Mouse (Mus musculus) telencephalon, adult 2 months (tissue): ENCODE results near the gene Hcrt.
"Not testable (repeated sequence)": the region's sequence is repeated elsewhere in the genome, so short reads cannot be mapped to it uniquely, and the experiment has no call there.

ENCODE experiments used
- DNase-seq: peaks from one replicate; pipeline ENCODE4 v3.0.0-alpha.2; 2011; ENCODE audit warnings: low read depth, low spot score

The Hcrt gene

DNA sequence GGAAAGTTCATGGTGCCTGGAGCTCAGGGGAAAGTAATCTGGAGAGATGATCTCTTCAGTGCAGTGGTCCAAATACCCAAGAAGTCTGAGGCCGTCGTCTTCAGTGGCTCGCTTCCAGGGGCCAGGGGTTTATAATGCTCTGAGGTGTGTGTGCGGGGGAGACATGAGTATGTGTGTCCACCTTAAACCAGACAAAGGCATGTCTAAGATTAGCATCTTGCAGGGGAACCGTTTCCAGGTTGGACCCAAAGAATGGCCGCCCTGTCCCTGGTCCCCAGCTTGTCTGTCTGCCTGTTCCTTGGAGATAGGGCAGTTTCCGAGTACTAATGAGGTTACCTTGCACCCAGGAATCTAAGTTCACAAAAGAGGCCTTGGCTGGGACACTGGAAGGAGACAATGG is at the start of gene Hcrt:
Gene Hcrt, minus strand, starts transcription at position 101 of the 400 bp plus-strand sequence.
- no peak for DNase-seq

DNA sequence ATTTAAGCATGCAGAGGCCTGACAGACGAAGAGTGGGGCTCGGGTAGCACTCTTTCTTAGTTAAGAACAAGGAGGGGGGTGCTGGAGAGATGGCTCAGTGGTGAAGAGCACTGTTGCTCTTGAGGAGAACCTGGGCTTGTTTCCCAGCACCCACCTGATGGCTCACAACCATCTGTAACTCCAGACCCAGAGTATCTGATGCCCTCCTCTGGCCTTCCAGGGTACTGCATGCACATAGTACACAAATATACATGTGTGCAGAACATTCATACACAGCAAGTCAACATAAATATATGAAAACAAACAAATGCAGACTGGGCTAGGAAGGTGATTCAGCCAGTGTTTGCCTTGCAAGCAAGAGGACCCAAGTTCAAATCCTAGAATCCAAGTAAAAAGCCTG is 48.4 kb upstream of the Hcrt start:
- no peak for DNase-seq

DNA sequence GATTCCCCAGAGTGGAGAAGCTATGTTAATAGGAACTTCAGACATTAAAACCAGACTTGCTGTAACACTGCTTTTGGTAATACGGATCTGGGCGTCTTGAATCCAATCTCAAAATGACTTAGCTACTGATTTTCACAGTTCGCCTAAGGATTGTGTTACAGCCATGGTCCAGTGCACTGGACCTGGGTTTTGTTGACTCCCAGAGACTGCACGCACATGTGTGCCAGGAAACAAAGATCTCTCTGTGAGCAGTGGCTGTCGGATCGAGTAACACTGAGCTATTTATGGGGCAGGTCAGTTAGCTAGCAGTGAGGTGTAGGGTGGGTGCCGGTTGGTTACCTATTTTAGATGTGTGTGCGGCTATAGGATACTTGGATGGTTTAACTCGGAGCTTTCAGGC is 47.8 kb upstream of the Hcrt start:
- no peak for DNase-seq

DNA sequence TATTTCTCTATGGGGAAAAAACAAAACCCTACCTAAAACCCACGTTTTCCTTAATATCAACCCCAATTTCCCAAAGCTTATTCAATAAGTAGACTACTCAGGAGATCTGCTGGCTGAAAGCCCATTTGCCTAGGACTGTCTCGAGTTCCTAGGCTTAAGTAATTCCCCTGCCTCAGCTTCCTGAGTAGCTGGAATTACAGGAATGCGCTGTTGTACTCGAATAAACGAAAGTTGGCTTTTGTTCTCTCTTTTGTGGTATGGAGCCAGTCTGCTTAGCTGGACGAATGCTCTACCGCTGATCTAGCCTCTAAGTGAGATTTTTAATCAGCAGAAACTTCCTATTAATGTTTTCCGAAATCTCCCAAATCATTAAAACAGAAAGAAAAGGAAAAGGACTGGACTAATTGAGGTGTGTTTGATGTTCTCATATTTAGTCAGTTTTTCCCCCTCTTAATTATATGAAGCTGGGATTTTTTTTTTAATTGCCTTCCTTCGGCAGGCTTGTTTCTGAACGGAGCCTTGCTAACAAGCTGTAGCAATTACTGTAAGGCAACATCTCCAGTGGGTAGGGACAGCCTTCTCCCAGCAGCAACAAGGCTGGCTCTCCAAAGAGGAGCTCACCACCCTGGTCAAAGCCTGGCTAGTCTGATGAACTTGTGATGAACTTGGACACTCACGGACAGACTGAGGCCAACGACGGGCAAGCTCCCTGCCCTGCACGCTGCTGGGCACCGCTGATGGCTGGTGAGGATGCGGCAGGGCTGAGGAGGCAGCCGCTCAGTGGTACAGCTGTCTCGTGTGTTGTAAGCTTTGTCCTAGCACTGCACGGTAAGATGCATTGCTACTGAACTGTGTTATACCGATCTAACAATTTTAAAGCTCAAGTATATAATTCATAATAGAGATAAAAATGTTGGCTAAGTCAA is 43.9 kb upstream of the Hcrt start:
- no peak for DNase-seq

DNA sequence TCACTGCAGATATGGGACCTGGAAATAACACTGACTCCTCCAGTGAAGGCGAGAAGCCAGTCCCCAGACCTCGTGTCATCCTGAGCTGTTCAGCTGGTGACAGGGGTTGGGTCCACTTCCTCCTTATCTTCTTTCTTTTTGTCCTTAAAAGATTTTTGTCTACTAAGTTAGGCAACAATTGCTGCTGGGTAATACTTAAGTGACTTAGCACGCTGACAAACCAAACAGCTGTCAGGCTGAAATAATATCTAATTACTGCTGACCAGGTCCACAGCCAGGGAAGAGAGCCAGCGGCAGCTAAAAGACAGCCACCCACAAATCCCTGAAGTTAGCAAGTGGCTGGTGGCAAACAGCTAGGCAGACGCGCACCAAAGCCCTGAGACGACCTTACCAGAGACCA is 42.8 kb upstream of the Hcrt start:
- no peak for DNase-seq

DNA sequence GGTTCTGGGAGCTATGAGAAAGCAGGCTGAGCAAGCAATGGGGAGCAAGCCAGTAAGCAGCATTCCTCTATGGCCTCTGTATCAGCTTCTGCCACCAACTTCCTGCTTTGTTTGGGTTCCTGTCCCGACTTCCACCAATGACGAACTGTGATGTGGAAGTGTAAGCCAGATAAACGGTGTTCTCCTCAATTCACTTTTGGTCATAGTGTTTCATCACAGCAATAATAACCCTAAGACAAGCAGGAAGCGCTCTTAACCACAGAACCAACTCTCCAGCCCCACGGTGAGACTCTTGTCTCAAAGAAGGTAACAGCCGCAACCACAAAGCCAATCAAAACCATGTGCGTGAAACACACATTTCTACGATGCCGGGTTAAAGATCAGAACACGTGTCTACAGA is 41.7 kb upstream of the Hcrt start:
- DNase-seq: no peak

DNA sequence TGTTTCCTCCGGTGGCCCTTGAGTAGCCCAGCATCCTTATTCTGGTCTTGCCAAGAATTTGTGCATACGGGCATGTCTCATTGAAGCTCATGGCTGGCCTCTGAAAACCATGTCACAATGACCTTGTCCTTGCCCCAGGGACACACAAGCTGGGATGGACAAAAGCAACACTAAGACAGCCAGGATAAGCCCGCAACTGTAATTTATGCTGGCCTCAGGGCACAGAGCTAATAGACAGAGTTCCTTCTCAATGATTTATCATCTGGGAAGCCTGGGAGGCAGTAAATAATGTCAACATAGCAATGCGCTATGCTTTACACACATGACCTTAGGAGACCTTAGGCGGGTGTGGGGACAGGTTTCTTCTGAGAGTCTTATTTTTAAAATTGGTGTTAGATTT is 36.7 kb upstream of the Hcrt start:
- DNase-seq: no peak

DNA sequence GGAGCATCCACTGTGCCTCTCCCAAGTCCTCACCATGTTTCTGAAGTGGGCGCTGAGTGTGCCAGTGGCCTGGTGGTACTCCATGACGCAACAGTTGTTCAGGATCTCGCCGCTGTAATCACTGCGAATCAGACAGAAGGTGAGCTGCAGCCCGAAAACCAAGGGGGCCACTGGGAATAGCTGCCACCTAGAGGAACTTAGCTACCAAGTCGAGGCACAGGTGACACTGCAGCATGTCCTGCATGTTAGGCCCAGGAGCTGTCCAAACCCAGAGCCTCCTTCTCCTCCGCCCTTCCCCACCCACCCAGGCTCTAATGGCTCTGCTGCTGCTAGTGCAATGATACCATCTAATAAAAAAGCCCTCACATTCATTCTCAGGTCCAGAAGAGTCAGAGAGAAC is 33.9 kb upstream of the Hcrt start:
- DNase-seq: no peak

DNA sequence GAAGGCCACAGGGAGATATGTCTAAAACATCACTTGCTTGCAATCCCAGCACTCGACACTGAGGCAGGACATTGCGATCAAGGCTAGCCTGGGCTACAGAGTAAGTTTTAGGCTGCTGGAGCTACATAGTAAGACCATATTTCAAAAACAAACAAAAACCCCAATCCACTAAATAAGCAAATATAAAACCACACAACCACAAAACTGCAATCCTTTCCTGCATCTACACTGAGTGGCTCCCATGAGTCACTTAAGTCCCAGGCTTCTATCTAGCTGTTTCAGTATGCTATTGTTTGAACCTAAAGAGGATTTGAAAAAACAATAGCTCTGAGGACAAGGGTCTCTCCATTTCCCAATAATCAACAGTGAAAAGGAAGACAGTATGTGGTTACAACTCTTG is 32.7 kb upstream of the Hcrt start:
- DNase-seq: no peak

DNA sequence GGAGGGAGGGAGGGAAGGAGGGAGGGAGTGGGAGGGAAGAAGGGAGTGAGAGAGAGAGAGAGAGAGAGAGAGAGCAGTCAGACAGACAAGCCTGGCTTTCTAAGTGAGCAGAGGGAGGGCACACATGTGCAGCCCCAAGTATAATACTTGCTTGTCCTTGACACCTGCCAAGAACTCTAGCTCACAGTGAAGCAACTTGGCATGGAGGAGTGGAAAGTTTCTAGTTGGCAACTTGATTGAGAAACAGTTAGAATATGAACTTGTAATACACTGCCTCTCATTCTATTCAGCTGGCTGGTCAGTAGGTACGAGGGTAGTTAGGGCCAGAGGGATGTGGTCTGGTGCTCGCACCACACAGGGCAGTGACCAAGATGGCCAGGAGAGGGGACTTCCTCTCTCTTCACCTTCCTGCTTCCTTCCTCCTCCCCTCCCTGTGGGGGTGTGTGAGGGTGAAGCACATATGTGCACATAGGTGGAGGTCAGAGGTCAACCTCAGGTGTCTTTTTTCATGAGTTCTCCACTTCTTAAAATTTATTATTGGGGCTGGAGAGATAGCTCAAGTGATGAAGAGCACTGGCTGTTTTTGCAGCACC is 28.8 kb upstream of the Hcrt start:
- no peak for DNase-seq

DNA sequence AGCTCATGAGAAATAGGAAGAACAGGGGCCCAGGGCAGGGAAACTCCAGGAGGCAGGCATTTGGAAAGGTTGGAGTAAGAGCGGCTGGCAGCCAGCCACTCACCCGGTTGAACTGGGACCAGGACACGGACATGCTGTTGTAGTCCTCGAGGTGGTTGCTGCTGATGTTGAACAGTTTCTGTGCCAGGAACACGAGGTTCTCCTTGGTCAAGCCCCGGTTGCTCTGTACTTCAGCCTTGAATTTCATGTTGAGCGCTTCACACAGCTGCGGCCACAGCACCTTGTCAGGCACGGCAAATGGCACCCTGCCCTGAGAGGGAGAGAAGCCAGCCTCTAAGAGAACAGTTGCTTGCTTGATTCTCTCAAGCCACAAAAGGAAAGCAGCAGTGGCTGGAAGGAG is 27.9 kb upstream of the Hcrt start:
- not testable (repeated sequence) for DNase-seq

DNA sequence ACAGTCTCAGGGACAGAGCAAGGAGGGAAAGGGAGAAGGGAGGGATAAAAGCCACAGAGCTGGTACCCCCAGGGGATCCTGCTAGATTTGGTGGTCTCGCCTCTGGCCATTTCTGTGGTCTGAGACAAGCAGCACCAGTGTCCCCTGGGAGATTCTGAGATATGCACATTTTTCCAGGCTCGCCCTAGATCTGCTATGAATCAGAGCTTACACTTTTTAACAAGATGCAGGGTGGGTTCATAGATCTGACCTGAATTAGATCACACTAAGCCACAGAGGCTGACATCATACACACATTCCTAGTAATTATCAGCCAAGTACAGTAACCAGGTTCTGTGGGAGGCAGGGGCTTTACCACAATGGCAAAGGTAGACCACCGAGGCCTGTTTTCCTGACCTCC is 27.0 kb upstream of the Hcrt start:
- no peak for DNase-seq

DNA sequence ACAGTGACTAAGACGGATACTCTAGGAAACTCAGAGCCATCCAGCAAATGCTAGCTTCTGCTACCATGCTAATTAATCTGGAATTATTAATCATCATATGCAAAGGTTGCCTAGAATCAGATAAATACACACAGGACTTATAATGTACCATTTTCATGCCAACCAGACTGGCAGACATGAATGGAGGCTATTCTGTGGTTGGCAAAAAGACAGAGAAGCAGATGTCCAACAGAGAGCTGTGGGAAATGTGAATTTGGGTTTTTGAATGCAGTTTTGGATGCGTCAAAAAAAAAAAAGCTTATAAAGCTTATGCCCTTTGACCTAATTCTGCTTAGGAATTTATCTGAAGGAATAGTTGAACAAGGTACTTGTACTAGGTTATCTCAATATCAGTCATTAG is 23.0 kb upstream of the Hcrt start:
- no peak for DNase-seq

DNA sequence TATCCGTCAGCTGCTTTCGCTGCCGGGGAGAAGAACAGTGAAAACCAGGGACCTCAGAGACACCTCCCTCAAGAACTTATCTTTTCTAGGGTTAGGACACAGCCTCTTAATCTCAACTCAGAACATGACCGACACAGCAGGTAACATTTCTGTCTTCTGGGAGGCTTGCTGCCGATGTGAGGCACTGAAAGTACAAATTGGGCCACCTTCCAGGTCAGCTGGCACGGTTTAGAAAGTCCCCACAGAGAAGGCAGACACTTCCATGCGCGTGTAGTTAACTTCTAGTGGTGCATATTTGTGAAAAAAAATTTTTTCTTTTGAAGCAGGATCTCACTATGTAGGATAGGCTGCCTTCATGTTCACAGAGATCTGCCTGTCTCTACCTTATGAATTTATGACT is 21.6 kb upstream of the Hcrt start:
- no peak for DNase-seq

DNA sequence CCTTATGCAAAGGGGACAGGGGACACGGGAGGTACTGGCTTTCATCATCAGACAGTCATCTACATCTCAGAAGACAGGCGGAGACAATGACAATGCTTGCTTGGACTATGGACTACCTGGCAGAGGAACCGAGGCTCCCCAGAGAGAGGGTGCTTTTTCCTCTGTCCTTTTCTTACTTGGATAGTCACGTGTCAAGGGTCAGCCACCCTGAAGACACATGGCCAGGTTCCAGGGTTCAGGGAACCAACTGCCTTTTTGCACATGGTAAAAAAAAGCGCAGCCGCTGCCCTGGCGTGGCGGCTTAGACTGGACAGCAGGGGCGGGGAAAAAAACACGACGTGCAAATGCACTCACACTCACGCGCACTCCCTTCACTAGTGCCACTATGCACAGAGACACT is 19.8 kb upstream of the Hcrt start:
- DNase-seq: no peak

DNA sequence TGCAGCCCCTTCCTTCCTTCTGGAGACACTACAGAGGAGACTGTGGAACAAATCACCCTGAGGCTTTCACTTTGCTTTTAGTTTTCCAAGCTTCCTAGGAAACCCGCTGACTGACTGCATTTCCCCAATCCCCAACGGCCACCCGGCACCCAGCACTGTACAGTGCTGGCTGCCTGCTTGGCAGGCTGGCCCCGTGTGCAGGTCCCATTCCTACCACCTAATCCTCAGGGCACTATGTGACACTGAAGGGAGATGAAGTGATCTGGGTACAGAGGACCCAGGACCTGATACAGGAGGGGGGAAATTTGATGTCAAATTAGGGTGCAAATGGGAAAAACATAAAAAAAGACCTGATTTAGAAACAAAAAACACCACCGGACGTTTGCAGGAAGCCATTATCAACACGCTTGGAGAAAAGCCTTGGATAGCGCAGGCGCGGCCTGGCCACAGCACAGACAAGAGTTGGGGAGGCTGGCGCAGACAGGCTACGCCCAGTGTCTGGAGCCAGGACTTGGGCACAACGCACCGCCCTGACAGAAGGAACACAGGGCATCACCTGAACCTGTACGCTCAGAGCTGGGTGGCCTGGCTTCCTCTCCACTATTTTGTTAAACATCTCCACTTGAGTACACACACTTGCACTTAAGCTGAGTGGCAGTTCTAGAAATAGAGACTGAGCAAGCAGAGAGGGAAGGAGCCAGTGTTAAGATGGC is 19.2 kb upstream of the Hcrt start:
- DNase-seq: no peak

DNA sequence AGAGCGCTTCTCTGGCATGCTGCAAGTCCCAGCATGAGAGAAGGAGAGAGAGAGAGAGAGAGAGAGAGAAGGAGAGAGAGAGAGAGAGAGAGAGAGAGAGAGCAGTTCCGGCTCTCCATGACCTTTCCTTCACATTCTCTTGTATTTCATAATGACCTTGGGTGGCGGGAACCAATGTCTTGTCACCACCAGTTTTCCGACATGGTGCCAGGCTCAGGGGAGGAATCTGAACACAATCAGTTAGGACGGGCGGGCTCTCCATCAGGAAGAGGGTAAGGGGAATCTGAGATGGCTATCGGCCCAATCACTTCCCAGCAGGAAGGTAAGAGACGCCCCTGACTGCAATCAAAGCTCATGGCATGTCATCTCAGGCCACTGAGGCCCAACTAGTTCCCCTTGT is 17.5 kb upstream of the Hcrt start:
- no peak for DNase-seq

DNA sequence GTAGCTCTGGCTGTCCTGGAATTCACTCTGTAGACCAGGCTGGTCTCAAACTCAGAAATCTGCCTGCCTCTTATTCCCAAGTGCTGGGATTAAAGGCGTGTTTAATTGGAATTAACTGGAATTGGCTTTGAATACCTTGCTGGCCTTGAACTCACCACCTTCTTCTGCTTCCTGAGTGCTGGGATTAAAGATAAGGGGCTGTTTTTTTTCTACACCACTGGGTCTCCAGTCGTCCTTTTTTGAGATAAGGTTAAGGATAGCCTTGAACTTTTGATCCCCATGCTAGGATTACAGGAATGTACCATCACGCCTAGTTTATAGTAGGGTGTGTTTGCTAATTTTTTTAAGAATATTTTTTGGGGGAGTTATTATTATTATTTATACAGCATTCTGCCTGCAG is 15.3 kb upstream of the Hcrt start:
- DNase-seq: no peak

DNA sequence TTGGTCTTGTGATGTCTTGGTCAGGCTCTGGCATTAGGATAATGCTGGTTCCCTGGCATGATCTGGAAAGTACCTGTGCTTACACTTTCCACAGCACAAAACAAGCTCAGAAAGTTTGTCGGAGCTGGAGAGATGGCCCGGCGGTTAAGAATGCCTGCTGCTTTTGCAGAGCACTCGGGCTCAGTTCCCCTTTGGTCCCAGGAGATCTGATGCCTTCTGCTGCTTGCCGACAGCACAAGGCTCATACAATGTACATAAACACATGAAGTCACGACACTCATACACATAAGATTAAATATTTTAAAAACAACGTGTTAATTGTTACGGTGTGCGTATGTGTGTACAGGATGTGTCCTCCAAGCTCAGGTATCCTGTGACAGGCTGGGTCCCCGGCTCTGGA is 13.2 kb upstream of the Hcrt start:
- DNase-seq: no peak

DNA sequence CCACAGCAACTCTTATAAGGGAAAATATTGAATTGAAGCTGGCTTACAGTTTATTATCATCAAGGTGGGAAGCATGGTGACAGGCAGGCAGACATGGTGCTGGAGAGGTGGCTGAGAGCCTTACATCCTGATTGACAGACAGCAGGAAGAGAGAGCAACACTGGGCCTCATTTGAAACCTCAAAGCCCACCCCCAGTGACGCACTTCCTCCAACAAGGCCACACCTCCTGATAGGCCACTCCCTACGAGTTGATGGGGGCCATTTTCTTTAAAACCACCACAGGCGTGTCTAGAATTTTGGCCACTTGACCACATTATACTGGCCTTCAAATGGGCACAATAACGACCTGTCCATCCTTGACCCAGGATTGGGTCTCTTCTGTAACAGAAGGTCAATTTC is 11.5 kb upstream of the Hcrt start:
- DNase-seq: no peak

DNA sequence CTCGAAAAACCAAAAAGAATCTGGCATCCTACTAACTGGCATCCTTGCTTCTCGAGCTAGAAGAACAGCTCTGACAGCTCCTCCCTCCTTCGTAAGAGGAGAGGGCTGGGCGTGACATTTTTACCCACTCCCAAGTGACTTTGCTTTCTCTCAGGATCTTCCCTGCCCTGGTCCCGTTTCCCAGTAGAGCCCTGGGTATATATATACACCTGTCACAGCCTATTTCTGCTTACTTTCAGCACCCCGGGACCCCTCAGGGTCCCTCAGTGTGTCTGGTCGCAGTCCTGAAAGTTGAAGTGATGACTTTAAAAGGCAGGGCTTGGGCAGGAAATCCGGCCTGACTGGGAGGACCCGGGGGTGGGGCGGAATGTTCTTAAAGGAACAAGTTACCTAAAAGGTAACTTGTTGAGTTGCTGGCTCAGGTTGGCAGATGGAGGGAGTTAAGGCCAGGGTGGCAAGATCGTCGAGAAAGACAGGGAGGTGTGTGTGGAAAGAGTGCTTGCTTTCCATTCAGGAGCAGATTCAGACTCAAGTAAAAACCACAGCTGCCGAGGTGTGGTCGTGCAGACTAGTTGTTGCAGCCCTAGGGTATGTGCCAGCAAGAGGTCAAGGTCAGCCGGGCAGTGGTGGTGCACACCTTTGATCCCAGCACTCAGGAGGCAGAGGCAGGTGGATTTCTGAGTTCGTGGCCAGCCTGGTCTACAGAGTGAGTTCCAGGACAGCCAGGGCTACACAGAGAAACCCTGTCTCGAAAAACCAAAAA is 8.1 kb upstream of the Hcrt start, which contains the start of gene Ghdc:
Gene Ghdc, minus strand, starts transcription at position 312 of the 763 bp plus-strand sequence.
- DNase-seq: peak; percentile 79

DNA sequence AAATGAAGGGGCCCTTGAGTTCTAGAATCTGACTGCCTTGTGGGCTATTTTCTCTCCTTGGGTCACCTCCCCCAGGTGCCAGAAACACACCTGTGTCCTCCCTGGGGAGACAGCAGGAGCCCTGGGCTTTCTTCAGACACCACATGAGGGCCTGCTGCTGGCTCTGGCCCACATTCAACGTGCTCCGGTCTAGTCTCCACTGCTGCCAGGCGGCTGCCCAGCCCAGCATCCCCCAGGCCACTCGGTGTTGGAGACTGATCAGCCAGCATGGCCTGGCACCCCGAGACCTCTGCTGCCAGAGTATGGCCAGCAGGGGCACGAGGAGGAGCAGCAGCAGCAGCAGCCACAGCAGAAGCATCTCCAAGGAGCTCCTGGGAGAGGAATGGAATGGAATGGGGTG is 7.2 kb upstream of the Hcrt start:
- no peak for DNase-seq
